Mouse (Mus musculus): Measurements from ENCODE around the gene Cdc34. TPM values are rescaled to one million over a fixed set of nuclear protein-coding genes. Genes with fewer than 3 reads are reported as not detected.

Gene Cdc34
- polyA plus RNA-seq, 1 experiment from 2014 or later = 159 TPM

GRCm38 (mm10) chr10:79687513-79687912, 5.5 kb downstream of the Cdc34 start:
- Histone ChIP-seq H3K4me3 (ENCODE audit: low read depth, low read length) (no peak overlapping the region), H3K27me3 (ENCODE audit: control insufficient read depth, insufficient read depth, low read length) (no peaks in the 10 kb centered on the region), H3K4me2 (no peak overlapping the region), H3K4me1 (ENCODE audit: control insufficient read depth, insufficient read depth, low read length) (peaks cover 31% of the 10 kb centered on the region), H3K9me3 (replicated peaks; ENCODE audit: control insufficient read depth, low read length) (no peaks in the 10 kb centered on the region; the same call in 1 of the 2 replicates), H3K27ac (ENCODE audit: low read depth, low read length) (no peak overlapping the region), H3K36me3 (ENCODE audit: control insufficient read depth, insufficient read depth, low read length) (peaks cover 48% of the 10 kb centered on the region), H3K9ac (ENCODE audit: low read depth, low read length) (no peak overlapping the region)
- 92% methylated on average over 6 of the region's 6 CpGs for WGBS (ENCODE audit: insufficient replicate concordance)
- no peak for ATAC-seq (replicated peaks; ENCODE audit: insufficient number of reproducible peaks, low FRiP score, low TSS enrichment)

GRCm38 (mm10) chr10:79688720-79689119, 6.7 kb downstream of the Cdc34 start, which contains the start of gene Gzmm:
TSS of gene Gzmm (plus strand) at chr10:79689020.
- Histone ChIP-seq H3K9ac (ENCODE audit: low read depth, low read length) (no peak within 1 kb of the TSS), H3K4me1 (ENCODE audit: control insufficient read depth, insufficient read depth, low read length) (peaks cover 22% of the 10 kb centered on the region), H3K4me3 (ENCODE audit: low read depth, low read length) (no peak within 1 kb of the TSS), H3K4me2 (no peak within 1 kb of the TSS), H3K27me3 (ENCODE audit: control insufficient read depth, insufficient read depth, low read length) (no peaks in the 10 kb centered on the region), H3K9me3 (replicated peaks; ENCODE audit: control insufficient read depth, low read length) (no peaks in the 10 kb centered on the region; the same call in 1 of the 2 replicates), H3K36me3 (ENCODE audit: control insufficient read depth, insufficient read depth, low read length) (peaks cover 48% of the 10 kb centered on the region), H3K27ac (ENCODE audit: low read depth, low read length) (no peak within 1 kb of the TSS)
- WGBS (ENCODE audit: insufficient replicate concordance) = 81% methylated on average over 4 of the region's 4 CpGs
- ATAC-seq (replicated peaks; ENCODE audit: insufficient number of reproducible peaks, low FRiP score, low TSS enrichment) = no peak

- Histone ChIP-seq H3K9me3 (replicated peaks; ENCODE audit: control insufficient read depth, low read length) (no peaks in the 10 kb centered on the region; the same call in 1 of the 2 replicates), H3K4me2 (no peak overlapping the region), H3K36me3 (ENCODE audit: control insufficient read depth, insufficient read depth, low read length) (peaks cover 48% of the 10 kb centered on the region), H3K27me3 (ENCODE audit: control insufficient read depth, insufficient read depth, low read length) (no peaks in the 10 kb centered on the region), H3K4me3 (ENCODE audit: low read depth, low read length) (no peak overlapping the region), H3K4me1 (ENCODE audit: control insufficient read depth, insufficient read depth, low read length) (peaks cover 18% of the 10 kb centered on the region), H3K27ac (ENCODE audit: low read depth, low read length) (no peak overlapping the region), H3K9ac (ENCODE audit: low read depth, low read length) (no peak overlapping the region)
- WGBS (ENCODE audit: insufficient replicate concordance) = 90% methylated on average over 3 of the region's 3 CpGs
- no peak for ATAC-seq (replicated peaks; ENCODE audit: insufficient number of reproducible peaks, low FRiP score, low TSS enrichment)
Measured at GRCm38 (mm10) chr10:79689178-79689577, 7.2 kb downstream of the Cdc34 start.

GRCm38 (mm10) chr10:79691986-79692548, 10.1 kb downstream of the Cdc34 start:
- no peak overlapping the region for H3K4me3 ChIP-seq (ENCODE audit: low read depth, low read length)
- no peak overlapping the region for H3K27ac ChIP-seq (ENCODE audit: low read depth, low read length)
- H3K27me3 ChIP-seq (ENCODE audit: control insufficient read depth, insufficient read depth, low read length) = no peaks in the 10 kb centered on the region
- H3K9me3 ChIP-seq (replicated peaks; ENCODE audit: control insufficient read depth, low read length) = no peaks in the 10 kb centered on the region; the same call in 1 of the 2 replicates
- ATAC-seq (replicated peaks; ENCODE audit: insufficient number of reproducible peaks, low FRiP score, low TSS enrichment) = no peak
- peaks cover 18% of the 10 kb centered on the region for H3K4me1 ChIP-seq (ENCODE audit: control insufficient read depth, insufficient read depth, low read length)
- H3K9ac ChIP-seq (ENCODE audit: low read depth, low read length) = no peak overlapping the region
- WGBS (ENCODE audit: insufficient replicate concordance) = 90% methylated on average over 2 of the region's 2 CpGs
- peaks cover 22% of the 10 kb centered on the region for H3K36me3 ChIP-seq (ENCODE audit: control insufficient read depth, insufficient read depth, low read length)
- H3K4me2 ChIP-seq = no peak overlapping the region

GRCm38 (mm10) chr10:79693580-79694378, 11.8 kb downstream of the Cdc34 start:
- peaks cover 8% of the 10 kb centered on the region; the same call in 1 of the 2 replicates for H3K36me3 ChIP-seq (ENCODE audit: control insufficient read depth, insufficient read depth, low read length)
- no peak overlapping the region for H3K27ac ChIP-seq (ENCODE audit: low read depth, low read length)
- H3K27me3 ChIP-seq (ENCODE audit: control insufficient read depth, insufficient read depth, low read length) = no peaks in the 10 kb centered on the region
- ATAC-seq (replicated peaks; ENCODE audit: insufficient number of reproducible peaks, low FRiP score, low TSS enrichment) = no peak
- H3K4me1 ChIP-seq (ENCODE audit: control insufficient read depth, insufficient read depth, low read length) = peaks cover 16% of the 10 kb centered on the region
- 69% methylated on average over 12 of the region's 12 CpGs for WGBS (ENCODE audit: insufficient replicate concordance)
- no peak overlapping the region for H3K4me2 ChIP-seq
- H3K9ac ChIP-seq (ENCODE audit: low read depth, low read length) = no peak overlapping the region
- no peaks in the 10 kb centered on the region; the same call in 1 of the 2 replicates for H3K9me3 ChIP-seq (replicated peaks; ENCODE audit: control insufficient read depth, low read length)
- H3K4me3 ChIP-seq (ENCODE audit: low read depth, low read length) = no peak overlapping the region

GRCm38 (mm10) chr10:79694379-79694655, 12.3 kb downstream of the Cdc34 start:
- Histone ChIP-seq H3K4me1 (ENCODE audit: control insufficient read depth, insufficient read depth, low read length) (peaks cover 16% of the 10 kb centered on the region), H3K27ac (ENCODE audit: low read depth, low read length) (no peak overlapping the region), H3K27me3 (ENCODE audit: control insufficient read depth, insufficient read depth, low read length) (no peaks in the 10 kb centered on the region), H3K9me3 (replicated peaks; ENCODE audit: control insufficient read depth, low read length) (no peaks in the 10 kb centered on the region; the same call in 1 of the 2 replicates), H3K4me2 (no peak overlapping the region), H3K9ac (ENCODE audit: low read depth, low read length) (no peak overlapping the region), H3K36me3 (ENCODE audit: control insufficient read depth, insufficient read depth, low read length) (peaks cover 4% of the 10 kb centered on the region; the same call in 1 of the 2 replicates), H3K4me3 (ENCODE audit: low read depth, low read length) (no peak overlapping the region)
- 75% methylated on average over 6 of the region's 6 CpGs for WGBS (ENCODE audit: insufficient replicate concordance)
- ATAC-seq (replicated peaks; ENCODE audit: insufficient number of reproducible peaks, low FRiP score, low TSS enrichment) = no peak

- H3K4me1 ChIP-seq (ENCODE audit: control insufficient read depth, insufficient read depth, low read length) = peaks cover 16% of the 10 kb centered on the region
- H3K9me3 ChIP-seq (replicated peaks; ENCODE audit: control insufficient read depth, low read length) = no peaks in the 10 kb centered on the region; the same call in 1 of the 2 replicates
- peaks cover 4% of the 10 kb centered on the region; the same call in 1 of the 2 replicates for H3K36me3 ChIP-seq (ENCODE audit: control insufficient read depth, insufficient read depth, low read length)
- H3K27ac ChIP-seq (ENCODE audit: low read depth, low read length) = peak overlapping the region; percentile 57
- no peak overlapping the region for H3K9ac ChIP-seq (ENCODE audit: low read depth, low read length)
- H3K4me2 ChIP-seq = peak overlapping the region; percentile 34
- no peak overlapping the region for H3K4me3 ChIP-seq (ENCODE audit: low read depth, low read length)
- ATAC-seq (replicated peaks; ENCODE audit: insufficient number of reproducible peaks, low FRiP score, low TSS enrichment) = no peak
- WGBS (ENCODE audit: insufficient replicate concordance) = 60% methylated on average over 13 of the region's 13 CpGs
- no peaks in the 10 kb centered on the region for H3K27me3 ChIP-seq (ENCODE audit: control insufficient read depth, insufficient read depth, low read length)
Measured at GRCm38 (mm10) chr10:79695231-79696128, 13.5 kb downstream of the Cdc34 start.

- WGBS (ENCODE audit: insufficient replicate concordance) = 40% methylated on average over 9 of the region's 9 CpGs
- ATAC-seq (replicated peaks; ENCODE audit: insufficient number of reproducible peaks, low FRiP score, low TSS enrichment) = no peak
Measured at GRCm38 (mm10) chr10:79696129-79696651, 14.2 kb downstream of the Cdc34 start.

More at GRCm38 (mm10) chr10:79696129-79696651, 14.2 kb downstream of the Cdc34 start:
- Histone ChIP-seq H3K4me2 (peak overlapping the region; percentile 34; the same call in 1 of the 2 replicates), H3K4me3 (ENCODE audit: low read depth, low read length) (no peak overlapping the region), H3K27me3 (ENCODE audit: control insufficient read depth, insufficient read depth, low read length) (no peaks in the 10 kb centered on the region), H3K4me1 (ENCODE audit: control insufficient read depth, insufficient read depth, low read length) (peaks cover 23% of the 10 kb centered on the region), H3K27ac (ENCODE audit: low read depth, low read length) (peak overlapping the region; percentile 57), H3K36me3 (ENCODE audit: control insufficient read depth, insufficient read depth, low read length) (peaks cover 4% of the 10 kb centered on the region; the same call in 1 of the 2 replicates), H3K9ac (ENCODE audit: low read depth, low read length) (no peak overlapping the region), H3K9me3 (replicated peaks; ENCODE audit: control insufficient read depth, low read length) (no peaks in the 10 kb centered on the region; the same call in 1 of the 2 replicates)

All from heart, embryonic 11.5 days (tissue).